19 mouse cellular contexts compared by ENCODE assay signal in genomic region chr14:33248741-33249140, GRCm38 (mm10).
"Had no signal": no experiment of that assay in that cellular context is flagged by ENCODE, and none has a peak within 500 bp of the region (broad histone marks: within the 10 kb centered on the region; RNA-seq: fewer than 3 reads in every experiment).

No protein-coding gene starts in this region.

- H3K9ac ChIP-seq: liver, embryonic 14.5 days; lung, embryonic 14.5 days; midbrain, embryonic 12.5 days; neural tube, embryonic 13.5 days; neural tube, embryonic 15.5 days had no signal

- DNase-seq: lung, adult 18-20 months; lung, embryonic 14.5 days; lung, postnatal 10 days; lung, postnatal 4 days; midbrain, embryonic 14.5 days; retina, postnatal 1 day; right cerebral cortex, adult 18-20 months; right cerebral cortex, postnatal 25 days; right cerebral cortex, postnatal 4 days; spleen, adult 18-20 months; thymus, adult 2 months; thymus, postnatal 25 days; thymus, postnatal 4 days had no signal

- H3K9me3 ChIP-seq: megakaryocyte, embryonic 14.5 days; midbrain, embryonic 12.5 days; neural tube, embryonic 13.5 days; neural tube, embryonic 15.5 days had no signal

- H3K36me3 ChIP-seq: midbrain, embryonic 12.5 days; neural tube, embryonic 13.5 days; neural tube, embryonic 15.5 days had no signal

- ATAC-seq: midbrain, embryonic 16.5 days had no signal

- H3K4me3 ChIP-seq: midbrain, embryonic 12.5 days; neural tube, embryonic 13.5 days; neural tube, embryonic 15.5 days had no signal

- H3K27ac ChIP-seq: liver, embryonic 14.5 days; midbrain, embryonic 12.5 days; neural tube, embryonic 13.5 days; neural tube, embryonic 15.5 days had no signal

- H3K4me2 ChIP-seq: lung, embryonic 14.5 days; midbrain, embryonic 12.5 days; neural tube, embryonic 13.5 days; neural tube, embryonic 15.5 days had no signal
